Mouse (Mus musculus): ENCODE measurements at regions not wholly inside any gene's neighbourhood (a gene's known extent, or its start where the extent isn't known, plus 50 kb on each side); places are given as distances from the start of the nearest gene placed in this dataset.

- no peaks in the 10 kb centered on the region for H3K4me1 ChIP-seq
- H3K4me2 ChIP-seq: no peak overlapping the region
- ATAC-seq (ENCODE audit: insufficient number of reproducible peaks, insufficient read depth, low FRiP score, low TSS enrichment, low read depth): no peak
- H3K36me3 ChIP-seq: no peaks in the 10 kb centered on the region
- H3K27ac ChIP-seq: no peak overlapping the region
- no peak overlapping the region for H3K9ac ChIP-seq
- H3K4me3 ChIP-seq: no peak overlapping the region
- no peaks in the 10 kb centered on the region for H3K27me3 ChIP-seq
- H3K9me3 ChIP-seq: no peaks in the 10 kb centered on the region
Measured at GRCm38 (mm10) chr2:101074990-101075389, 549.5 kb upstream of the Rag2 start.

- Histone ChIP-seq H3K4me1 (no peaks in the 10 kb centered on the region), H3K9ac (no peak overlapping the region), H3K27ac (no peak overlapping the region), H3K4me3 (no peak overlapping the region), H3K36me3 (no peaks in the 10 kb centered on the region), H3K27me3 (no peaks in the 10 kb centered on the region), H3K4me2 (no peak overlapping the region), H3K9me3 (no peaks in the 10 kb centered on the region)
- ATAC-seq (ENCODE audit: insufficient number of reproducible peaks, insufficient read depth, low FRiP score, low TSS enrichment, low read depth): no peak
- 31% methylated on average over 1 of the region's 1 CpGs for WGBS
Measured at GRCm38 (mm10) chr2:101080231-101080630, 544.3 kb upstream of the Rag2 start.

GRCm38 (mm10) chr2:101083813-101084212 is 540.7 kb upstream of the Rag2 start:
- ATAC-seq (ENCODE audit: insufficient number of reproducible peaks, insufficient read depth, low FRiP score, low TSS enrichment, low read depth): no peak
- Histone ChIP-seq H3K27me3 (no peaks in the 10 kb centered on the region), H3K4me2 (no peak overlapping the region), H3K36me3 (no peaks in the 10 kb centered on the region), H3K4me3 (no peak overlapping the region), H3K4me1 (no peaks in the 10 kb centered on the region), H3K9me3 (no peaks in the 10 kb centered on the region), H3K27ac (no peak overlapping the region), H3K9ac (no peak overlapping the region)

- WGBS: 92% methylated on average over 1 of the region's 1 CpGs
- Histone ChIP-seq H3K9ac (no peak overlapping the region), H3K27ac (no peak overlapping the region), H3K36me3 (no peaks in the 10 kb centered on the region), H3K4me1 (no peaks in the 10 kb centered on the region), H3K27me3 (no peaks in the 10 kb centered on the region), H3K9me3 (no peaks in the 10 kb centered on the region), H3K4me2 (no peak overlapping the region), H3K4me3 (no peak overlapping the region)
- ATAC-seq (ENCODE audit: insufficient number of reproducible peaks, insufficient read depth, low FRiP score, low TSS enrichment, low read depth): no peak
Measured at GRCm38 (mm10) chr2:101084648-101085047, 539.9 kb upstream of the Rag2 start.

GRCm38 (mm10) chr2:101107183-101107872 is 517.2 kb upstream of the Rag2 start:
- Histone ChIP-seq H3K27ac (no peak overlapping the region), H3K4me1 (no peaks in the 10 kb centered on the region), H3K4me2 (no peak overlapping the region), H3K9ac (no peak overlapping the region), H3K27me3 (no peaks in the 10 kb centered on the region), H3K4me3 (no peak overlapping the region), H3K9me3 (no peaks in the 10 kb centered on the region), H3K36me3 (no peaks in the 10 kb centered on the region)
- WGBS: 70% methylated on average over 1 of the region's 1 CpGs
- ATAC-seq (ENCODE audit: insufficient number of reproducible peaks, insufficient read depth, low FRiP score, low TSS enrichment, low read depth): no peak

GRCm38 (mm10) chr2:101136867-101137266 is 487.7 kb upstream of the Rag2 start:
- 17% methylated on average over 1 of the region's 1 CpGs for WGBS
- H3K27ac ChIP-seq: no peak overlapping the region
- no peaks in the 10 kb centered on the region for H3K4me1 ChIP-seq
- H3K4me3 ChIP-seq: no peak overlapping the region
- no peaks in the 10 kb centered on the region for H3K36me3 ChIP-seq
- ATAC-seq (ENCODE audit: insufficient number of reproducible peaks, insufficient read depth, low FRiP score, low TSS enrichment, low read depth): no peak
- H3K27me3 ChIP-seq: no peaks in the 10 kb centered on the region
- H3K4me2 ChIP-seq: no peak overlapping the region
- H3K9ac ChIP-seq: no peak overlapping the region
- no peaks in the 10 kb centered on the region for H3K9me3 ChIP-seq

GRCm38 (mm10) chr2:101139931-101140330 is 484.6 kb upstream of the Rag2 start:
- Histone ChIP-seq H3K9me3 (no peaks in the 10 kb centered on the region), H3K27ac (no peak overlapping the region), H3K9ac (no peak overlapping the region), H3K27me3 (no peaks in the 10 kb centered on the region), H3K4me3 (no peak overlapping the region), H3K4me2 (no peak overlapping the region), H3K36me3 (no peaks in the 10 kb centered on the region), H3K4me1 (no peaks in the 10 kb centered on the region)
- 96% methylated on average over 1 of the region's 1 CpGs for WGBS
- no peak for ATAC-seq (ENCODE audit: insufficient number of reproducible peaks, insufficient read depth, low FRiP score, low TSS enrichment, low read depth)

- 53% methylated on average over 5 of the region's 5 CpGs for WGBS
- H3K4me3 ChIP-seq: no peak overlapping the region
- ATAC-seq (ENCODE audit: insufficient number of reproducible peaks, insufficient read depth, low FRiP score, low TSS enrichment, low read depth): no peak
Measured at GRCm38 (mm10) chr2:101156755-101157271, 467.7 kb upstream of the Rag2 start.

GRCm38 (mm10) chr2:101159276-101159675 is 465.2 kb upstream of the Rag2 start:
- WGBS: 23% methylated on average over 4 of the region's 4 CpGs
- Histone ChIP-seq H3K9ac (no peak overlapping the region), H3K27ac (no peak overlapping the region), H3K27me3 (no peaks in the 10 kb centered on the region), H3K36me3 (no peaks in the 10 kb centered on the region), H3K4me1 (no peaks in the 10 kb centered on the region), H3K9me3 (no peaks in the 10 kb centered on the region), H3K4me3 (no peak overlapping the region), H3K4me2 (no peak overlapping the region)
- no peak for ATAC-seq (ENCODE audit: insufficient number of reproducible peaks, insufficient read depth, low FRiP score, low TSS enrichment, low read depth)

More at GRCm38 (mm10) chr2:101156755-101157271, 467.7 kb upstream of the Rag2 start:
- Histone ChIP-seq H3K27ac (no peak overlapping the region), H3K9ac (no peak overlapping the region), H3K4me1 (no peaks in the 10 kb centered on the region), H3K27me3 (no peaks in the 10 kb centered on the region), H3K9me3 (no peaks in the 10 kb centered on the region), H3K4me2 (no peak overlapping the region), H3K36me3 (no peaks in the 10 kb centered on the region)

GRCm38 (mm10) chr2:101165942-101166341 is 458.6 kb upstream of the Rag2 start:
- ATAC-seq (ENCODE audit: insufficient number of reproducible peaks, insufficient read depth, low FRiP score, low TSS enrichment, low read depth): no peak
- Histone ChIP-seq H3K36me3 (no peaks in the 10 kb centered on the region), H3K9ac (no peak overlapping the region), H3K9me3 (no peaks in the 10 kb centered on the region), H3K27me3 (no peaks in the 10 kb centered on the region), H3K4me2 (no peak overlapping the region), H3K4me3 (no peak overlapping the region), H3K27ac (no peak overlapping the region), H3K4me1 (no peaks in the 10 kb centered on the region)
- 55% methylated on average over 6 of the region's 6 CpGs for WGBS

- 55% methylated on average over 6 of the region's 6 CpGs for WGBS
- no peak overlapping the region for H3K9ac ChIP-seq
- H3K4me1 ChIP-seq: no peaks in the 10 kb centered on the region
Measured at GRCm38 (mm10) chr2:101172806-101173205, 451.7 kb upstream of the Rag2 start.

GRCm38 (mm10) chr2:101175124-101175523 is 449.4 kb upstream of the Rag2 start:
- no peaks in the 10 kb centered on the region for H3K4me1 ChIP-seq
- H3K4me3 ChIP-seq: no peak overlapping the region
- ATAC-seq (ENCODE audit: insufficient number of reproducible peaks, insufficient read depth, low FRiP score, low TSS enrichment, low read depth): no peak
- H3K27me3 ChIP-seq: no peaks in the 10 kb centered on the region
- H3K9ac ChIP-seq: no peak overlapping the region
- H3K4me2 ChIP-seq: no peak overlapping the region
- H3K9me3 ChIP-seq: no peaks in the 10 kb centered on the region
- 71% methylated on average over 3 of the region's 3 CpGs for WGBS
- no peaks in the 10 kb centered on the region for H3K36me3 ChIP-seq
- H3K27ac ChIP-seq: no peak overlapping the region

More at GRCm38 (mm10) chr2:101172806-101173205, 451.7 kb upstream of the Rag2 start:
- no peaks in the 10 kb centered on the region for H3K36me3 ChIP-seq
- H3K27me3 ChIP-seq: no peaks in the 10 kb centered on the region
- H3K4me2 ChIP-seq: no peak overlapping the region
- H3K4me3 ChIP-seq: no peak overlapping the region
- H3K27ac ChIP-seq: no peak overlapping the region
- ATAC-seq (ENCODE audit: insufficient number of reproducible peaks, insufficient read depth, low FRiP score, low TSS enrichment, low read depth): no peak
- H3K9me3 ChIP-seq: no peaks in the 10 kb centered on the region
